Mouse (Mus musculus): ENCODE measurements around the gene Wipf2.
"Not testable (repeated sequence)": the region's sequence is repeated elsewhere in the genome, so short reads cannot be mapped to it uniquely, and the experiment has no call there.

The Wipf2 gene

DNA sequence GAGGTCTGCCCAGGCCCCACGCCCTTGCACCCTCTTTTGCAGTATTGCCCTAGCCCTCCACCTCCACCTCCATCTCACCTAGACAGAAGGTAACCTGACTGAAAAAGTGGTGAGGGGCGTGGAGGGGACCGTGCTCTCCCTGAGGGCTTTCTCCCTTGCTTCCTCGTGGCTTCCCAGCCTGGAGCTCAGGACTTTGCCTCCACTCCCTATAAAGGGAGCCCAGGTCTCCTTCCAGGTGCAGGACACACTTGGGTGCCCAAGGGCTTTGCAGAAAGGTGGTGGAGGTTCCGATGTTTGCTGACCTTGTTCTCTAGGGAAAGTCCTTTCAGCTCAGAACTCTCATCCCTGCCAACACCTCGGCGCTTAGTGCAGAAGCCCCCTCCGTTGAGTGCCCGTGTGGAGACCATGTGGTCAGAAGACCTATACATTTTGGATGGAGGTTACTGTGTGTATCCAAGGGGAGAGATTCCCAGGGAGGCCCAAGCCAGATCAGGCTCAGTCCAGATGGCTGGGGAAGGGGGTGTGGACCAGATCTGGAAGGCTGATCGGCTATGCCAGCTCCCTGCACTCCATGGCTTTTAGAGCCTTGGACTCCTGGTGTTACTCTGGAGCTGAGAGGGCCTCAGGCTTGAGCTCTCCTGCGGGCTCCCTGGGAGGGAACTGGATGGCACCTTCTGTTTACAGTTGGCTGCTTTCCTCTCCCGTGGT lies 64.9 kb downstream of the Wipf2 start:
- in situ Hi-C loops (cut with MboI; ENCODE audit: low sequenced_read_pairs) = no loop called here

DNA sequence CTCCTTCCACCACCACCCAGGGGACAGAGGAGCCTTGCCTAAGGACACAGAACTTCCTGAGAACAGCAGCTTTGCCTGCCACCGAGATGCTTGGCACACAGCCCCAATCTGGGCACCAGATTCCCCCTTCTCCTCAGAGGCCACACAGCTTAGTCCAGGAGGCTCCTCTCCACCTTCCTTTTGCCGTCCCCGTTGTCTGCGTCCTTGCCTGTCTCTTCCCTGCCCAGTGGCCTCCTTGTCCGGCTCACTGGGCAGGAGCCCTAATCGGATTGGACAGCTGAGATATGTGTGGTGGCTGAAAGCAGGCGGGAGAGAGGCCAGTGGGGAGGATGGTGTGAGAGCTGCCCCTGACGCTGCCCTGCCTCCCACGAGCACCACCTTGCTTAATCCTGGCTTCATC lies 66.1 kb downstream of the Wipf2 start:
- in situ Hi-C loops (cut with MboI; ENCODE audit: low sequenced_read_pairs) = no loop called here

- in situ Hi-C loops (cut with MboI; ENCODE audit: low sequenced_read_pairs) = no loop called here
Observed at GRCm38 (mm10) chr11:98930127-98930601, 66.7 kb downstream of the Wipf2 start.

DNA sequence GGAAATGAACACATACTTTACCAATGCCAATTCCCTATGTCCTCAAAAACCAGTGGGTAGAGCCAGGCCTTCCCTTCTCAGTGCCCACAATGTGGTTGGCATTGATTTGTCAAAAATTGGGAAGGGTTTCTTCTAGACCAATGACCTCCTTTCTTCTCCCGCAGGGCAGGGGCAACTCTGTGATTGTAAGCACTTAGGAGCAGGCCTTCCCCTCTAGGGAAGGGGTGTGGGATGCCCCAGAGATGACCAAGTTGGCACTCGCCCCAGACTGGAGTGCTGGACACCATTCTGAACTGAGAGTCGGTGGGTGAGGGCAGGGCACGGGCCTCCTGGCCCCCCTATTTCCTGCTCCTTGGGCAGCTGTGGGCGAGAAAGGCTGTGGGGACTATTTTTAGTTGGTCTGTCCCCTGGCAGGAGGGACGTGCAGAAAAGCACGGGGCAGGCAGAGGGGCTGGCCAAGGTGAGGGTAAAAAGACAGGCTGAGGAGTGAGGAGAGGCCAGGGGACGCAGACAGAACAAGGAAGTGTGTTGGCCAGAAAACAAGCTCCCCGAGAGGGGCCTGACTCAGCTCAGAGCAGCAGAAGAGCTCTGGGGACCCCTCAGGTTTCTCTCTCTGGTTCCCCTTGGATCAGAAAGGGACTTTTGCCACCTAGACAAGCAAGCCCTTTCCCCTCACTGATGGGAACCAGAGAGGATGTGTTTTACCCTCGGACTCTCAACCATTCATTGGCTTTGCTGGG lies 67.5 kb downstream of the Wipf2 start:
- in situ Hi-C loops (cut with MboI; ENCODE audit: low sequenced_read_pairs) = no loop called here

GRCm38 (mm10) chr11:98931513-98932292 lies 68.3 kb downstream of the Wipf2 start:
- in situ Hi-C loops (cut with MboI; ENCODE audit: low sequenced_read_pairs) = no loop called here

- in situ Hi-C loops (cut with MboI; ENCODE audit: low sequenced_read_pairs) = no loop called here
Observed at GRCm38 (mm10) chr11:98932293-98933091, 69.1 kb downstream of the Wipf2 start.

GRCm38 (mm10) chr11:98933151-98933550 lies 69.7 kb downstream of the Wipf2 start:
- in situ Hi-C loops (cut with MboI; ENCODE audit: low sequenced_read_pairs) = no loop called here

GRCm38 (mm10) chr11:98933847-98934246 lies 70.4 kb downstream of the Wipf2 start:
- in situ Hi-C loops (cut with MboI; ENCODE audit: low sequenced_read_pairs) = not testable (repeated sequence)

- in situ Hi-C loops (cut with MboI; ENCODE audit: low sequenced_read_pairs) = no loop called here
Observed at GRCm38 (mm10) chr11:98934367-98934766, 70.9 kb downstream of the Wipf2 start.

DNA sequence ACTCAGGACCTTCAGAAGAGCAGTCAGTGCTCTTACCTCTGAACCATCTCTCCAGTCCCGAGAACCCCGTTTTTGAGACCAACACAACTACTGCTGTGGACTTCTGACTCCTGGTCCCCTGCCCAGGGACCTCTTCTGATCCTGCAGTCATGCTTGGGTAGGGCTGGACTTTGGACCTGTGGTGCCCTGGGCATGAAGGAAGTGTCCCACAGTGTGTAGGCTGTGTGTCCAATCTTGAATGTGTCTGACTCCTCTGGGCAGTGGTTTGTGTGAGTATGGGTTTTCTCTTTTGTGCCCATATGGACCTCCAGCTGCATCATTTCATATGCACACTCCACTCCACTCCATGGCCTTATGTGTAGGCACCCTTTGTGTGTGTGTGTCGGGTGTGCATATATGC lies 71.7 kb downstream of the Wipf2 start:
- in situ Hi-C loops (cut with MboI; ENCODE audit: low sequenced_read_pairs) = loop anchor here (5.0 kb wide), 1 partner anchor 37 kb away; no protein-coding TSS in a partner anchor

DNA sequence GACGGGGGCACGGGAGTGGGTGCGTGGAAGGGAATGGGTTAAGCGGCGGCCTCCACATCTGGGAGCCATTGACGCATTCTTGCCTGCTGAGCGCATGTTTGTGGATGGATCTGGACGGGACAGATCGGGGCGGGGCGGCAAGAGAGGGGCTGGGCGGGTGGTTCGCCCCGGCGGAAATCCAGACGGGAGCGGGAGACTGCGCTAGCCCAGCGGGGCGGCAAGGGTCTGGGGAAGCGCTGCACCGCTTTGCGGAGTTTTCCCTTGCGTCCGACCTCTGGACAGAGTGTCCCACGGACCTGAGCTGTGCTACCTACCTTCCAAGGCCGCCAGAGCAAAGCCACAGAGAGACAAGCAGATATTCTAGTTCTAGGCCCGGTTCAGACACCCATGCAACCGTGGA lies 72.7 kb downstream of the Wipf2 start:
- in situ Hi-C loops (cut with MboI; ENCODE audit: low sequenced_read_pairs) = loop anchor here (5.0 kb wide), 1 partner anchor 36 kb away; no protein-coding TSS in a partner anchor

GRCm38 (mm10) chr11:98936606-98937409 lies 73.4 kb downstream of the Wipf2 start:
- in situ Hi-C loops (cut with MboI; ENCODE audit: low sequenced_read_pairs) = loop anchor here (5.0 kb wide), 1 partner anchor 35 kb away; no protein-coding TSS in a partner anchor

DNA sequence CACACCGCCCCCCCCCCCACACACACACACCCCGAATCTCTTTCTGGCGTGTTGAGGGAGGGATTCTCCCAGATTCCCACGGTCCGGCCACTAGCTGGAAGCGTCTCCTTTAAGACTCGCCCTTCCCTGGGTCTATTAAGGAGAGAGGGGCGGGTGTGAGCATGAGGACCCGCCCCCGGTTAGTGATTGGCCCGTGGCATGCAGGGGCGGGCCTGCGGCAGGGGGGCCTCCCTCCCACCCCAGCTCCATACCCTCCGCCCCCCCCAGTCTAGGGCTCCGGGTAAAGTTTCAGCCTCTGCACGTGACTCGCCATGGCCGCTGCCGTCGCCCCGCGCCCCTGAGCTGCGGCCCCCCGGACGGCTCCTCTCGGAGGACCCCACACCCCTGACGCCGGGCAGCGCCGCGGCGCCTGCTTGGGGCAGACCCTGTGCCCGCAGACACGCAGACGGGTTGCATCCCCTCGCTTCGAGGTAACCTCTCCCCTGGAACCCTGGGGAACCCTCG lies 74.0 kb downstream of the Wipf2 start:
- in situ Hi-C loops (cut with MboI; ENCODE audit: low sequenced_read_pairs) = loop anchor here (5.0 kb wide), 1 partner anchor 35 kb away; no protein-coding TSS in a partner anchor

- in situ Hi-C loops (cut with MboI; ENCODE audit: low sequenced_read_pairs) = loop anchor here (5.0 kb wide), 1 partner anchor 34 kb away; no protein-coding TSS in a partner anchor
Observed at GRCm38 (mm10) chr11:98937914-98938694, 74.7 kb downstream of the Wipf2 start.

DNA sequence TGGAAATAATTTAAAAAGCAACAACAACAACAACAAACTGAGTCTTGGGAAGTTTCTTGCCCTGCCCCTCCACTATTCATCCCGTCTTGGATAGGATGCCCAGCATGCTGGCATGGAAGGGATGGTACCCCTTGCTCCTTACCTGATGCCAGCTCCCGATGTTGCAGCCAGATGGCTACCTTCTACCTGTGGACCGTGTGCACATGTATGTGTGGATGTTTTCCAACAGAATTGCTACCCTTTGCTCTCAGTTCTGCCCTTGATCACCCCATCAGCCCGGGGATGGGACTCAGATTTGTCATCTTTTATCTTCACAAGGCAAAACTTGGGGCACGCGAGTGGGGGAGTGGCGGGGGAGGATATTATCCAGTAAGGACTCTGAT lies 75.3 kb downstream of the Wipf2 start:
- in situ Hi-C loops (cut with MboI; ENCODE audit: low sequenced_read_pairs) = loop anchor here (5.0 kb wide), 1 partner anchor 34 kb away; no protein-coding TSS in a partner anchor

- in situ Hi-C loops (cut with MboI; ENCODE audit: low sequenced_read_pairs) = loop anchor here (5.0 kb wide), 1 partner anchor 33 kb away; no protein-coding TSS in a partner anchor
Observed at GRCm38 (mm10) chr11:98939084-98939952, 75.9 kb downstream of the Wipf2 start.

- in situ Hi-C loops (cut with MboI; ENCODE audit: low sequenced_read_pairs) = loop anchor here (5.0 kb wide), 1 partner anchor 32 kb away; no protein-coding TSS in a partner anchor
Observed at GRCm38 (mm10) chr11:98939953-98940641, 76.7 kb downstream of the Wipf2 start.
